In the genomic region with DNA sequence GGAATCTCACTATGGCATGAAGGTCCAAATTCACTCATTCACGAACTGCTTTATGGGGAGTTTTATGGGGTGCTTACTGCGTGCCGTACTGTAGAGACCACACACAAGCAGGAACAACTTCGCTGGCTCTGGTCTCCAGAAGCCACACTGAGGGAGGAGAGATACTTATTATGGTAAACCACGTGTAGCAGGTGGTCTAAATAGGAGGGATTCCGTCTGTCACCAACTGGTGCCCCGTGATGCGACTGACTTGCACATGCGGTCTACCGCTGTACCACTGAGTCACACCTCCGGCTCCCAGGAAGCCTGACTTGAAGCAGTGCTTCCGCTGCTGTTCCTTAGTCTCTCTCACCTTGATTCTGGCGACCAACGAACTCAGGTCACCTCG, we compare ENCODE assay signal across 9 mouse cellular contexts. TPM values are rescaled to one million over a fixed set of nuclear protein-coding genes. Genes with fewer than 3 reads are reported as not detected.
DNase-seq lines count a peak whose midpoint lies in the region; ATAC-seq and TF ChIP-seq lines count a peak whose summit lies in the region.
"Had no signal": no experiment of that assay in that cellular context is flagged by ENCODE, and none has a peak within 500 bp of the region (broad histone marks: within the 10 kb centered on the region; RNA-seq: fewer than 3 reads in every experiment).

No protein-coding gene starts in this region.

- peak; percentile 44 for DNase-seq in gastrocnemius, adult 2 months
- DNase-seq in gastrocnemius, postnatal 25 days = no peak
- DNase-seq in CD4-positive helper T cell, adult 2 months (ENCODE audit: low read depth, low spot score) = peak; percentile 68
- DNase-seq in spleen, adult 2 months (ENCODE audit: low read depth in 1 of 2, low spot score in 2 of 2) = peak; percentile 9 to 15
- DNase-seq in gastrocnemius, postnatal 36 days = no peak

- H3K4me1 ChIP-seq in embryonic facial prominence, embryonic 12.5 days = peaks cover 8% of the 10 kb centered on the region
- peaks cover 4% of the 10 kb centered on the region; the same call in 1 of the 2 replicates for H3K4me1 ChIP-seq in spleen, adult 2 months (ENCODE audit: control insufficient read depth, insufficient read depth, insufficient read length)

- peak overlapping the region; percentile 98 for H3K4me3 ChIP-seq in gastrocnemius, adult 2 months
- peak overlapping the region; percentile 75 for H3K4me3 ChIP-seq in embryonic facial prominence, embryonic 12.5 days
- peak overlapping the region; percentile 44 for H3K4me3 ChIP-seq in macrophage (ENCODE audit: inconsistent target)
- H3K4me3 ChIP-seq in spleen, adult 2 months (ENCODE audit: extremely low read depth, insufficient read depth, insufficient read length) = peak overlapping the region; percentile 67

- ATAC-seq in embryonic facial prominence, embryonic 12.5 days (ENCODE audit: insufficient number of reproducible peaks, insufficient read depth, low FRiP score, low TSS enrichment) = no peak
- peak; percentile 69 for ATAC-seq in inflammation-experienced regulatory T-cells, adult 6 months

- intact Hi-C loops in gastrocnemius, adult 2 months (cut with DNase I) = loop anchor here (2.0 kb wide), 1 partner anchor 84 kb away; the partner anchor contains the start of gene Nhlrc1
- intact Hi-C loops in gastrocnemius, postnatal 36 days (cut with DNase I) = loop anchor here (2.0 kb wide), 1 partner anchor 84 kb away; the partner anchor contains the start of gene Nhlrc1

- H3K27ac ChIP-seq in gastrocnemius, adult 2 months = peak overlapping the region; percentile 100
- peak overlapping the region; percentile 97; the same call in 1 of the 2 replicates for H3K27ac ChIP-seq in embryonic facial prominence, embryonic 12.5 days
- peak overlapping the region; percentile 69 for H3K27ac ChIP-seq in macrophage
- H3K27ac ChIP-seq in spleen, adult 2 months (ENCODE audit: insufficient read depth, low read length) = no peak overlapping the region

- peaks cover 33% of the 10 kb centered on the region for H3K79me2 ChIP-seq in macrophage (ENCODE audit: inconsistent target)

- peak overlapping the region; percentile 88; the same call in 1 of the 2 replicates for H3K9ac ChIP-seq in embryonic facial prominence, embryonic 12.5 days

- no peaks in the 10 kb centered on the region for H3K36me3 ChIP-seq in embryonic facial prominence, embryonic 12.5 days
- H3K36me3 ChIP-seq in macrophage (ENCODE audit: inconsistent target) = no peaks in the 10 kb centered on the region
- no peaks in the 10 kb centered on the region for H3K36me3 ChIP-seq in spleen, adult 2 months (ENCODE audit: control insufficient read depth, insufficient read depth, low read length)

- no peaks in the 10 kb centered on the region for H3K9me3 ChIP-seq in embryonic facial prominence, embryonic 12.5 days

- TF ChIP-seq POLR2A in spleen, adult 2 months (IDR thresholded peaks at IDR 0.05; ENCODE audit: low read depth, low read length) = no peak

- peak overlapping the region; percentile 78 for H3K4me2 ChIP-seq in embryonic facial prominence, embryonic 12.5 days (replicated peaks)

- WGBS in embryonic facial prominence, embryonic 12.5 days = 2% methylated on average over 15 of the region's 15 CpGs
- WGBS in macrophage (ENCODE audit: missing documents) = 1% methylated on average over 15 of the region's 15 CpGs
- 2% methylated on average over 15 of the region's 15 CpGs for WGBS in spleen, adult 2 months

- no peaks in the 10 kb centered on the region for H3K27me3 ChIP-seq in embryonic facial prominence, embryonic 12.5 days
- H3K27me3 ChIP-seq in spleen, adult 2 months (ENCODE audit: control insufficient read depth, insufficient read depth, low read length) = no peaks in the 10 kb centered on the region
- H3K27me3 ChIP-seq: Patski had no signal

- no peak for TF ChIP-seq CTCF in gastrocnemius, adult 2 months (IDR thresholded peaks at IDR 0.05)
- TF ChIP-seq CTCF in spleen, adult 2 months (IDR thresholded peaks at IDR 0.05; ENCODE audit: extremely low read depth, insufficient read depth, insufficient read length, insufficient replicate concordance) = no peak

RNA-seq across cellular contexts. Expression of gene Kif13a, which starts 1.0 kb away (rescaled TPM):
- total RNA-seq in gastrocnemius, adult 2 months (2021) = 10 to 100 TPM; 90.6 to 92.3 TPM
- total RNA-seq in gastrocnemius, postnatal 25 days (2021) = 10 to 100 TPM; 66.5 to 70.1 TPM
- 22.9 and 27.8 TPM in 2 replicates for polyA plus RNA-seq in embryonic facial prominence, embryonic 12.5 days (2016; fragmentation: Nextera tagmentation; extraction: Ambion mirVana)
- polyA plus RNA-seq in inflammation-experienced regulatory T-cells, adult 6 months (2017; shearing (Covaris generic)) = 1 to 10 TPM; 4.1 to 9.6 (median 6.5) TPM
- 100 to 1,000 TPM in 3 of 26 experiments, 10 to 100 TPM in 23; 17.3 to 115 (median 54.7) TPM for total RNA-seq in macrophage (2018; cell fraction: chromatin; rRNA removed)
- 10 to 100 TPM; 12.8 to 30.4 (median 19.6) TPM for total RNA-seq in macrophage (2018; cell fraction: cytosol; rRNA removed)
- 10 to 100 TPM; 13.3 to 57.2 (median 30.5) TPM for total RNA-seq in macrophage (2018; cell fraction: nucleus; rRNA removed)
- polyA plus RNA-seq in macrophage (2018) = 14.0 to 19.7 TPM (median 18.0 TPM) in 3 replicates
- polyA plus RNA-seq in spleen, adult 2 months (2012; rRNA removed) = 5.6 and 6.1 TPM in 2 replicates
- total RNA-seq in gastrocnemius, postnatal 36 days (2021) = 10 to 100 TPM; 73.1 to 81.3 TPM

Comparison
In these comparisons a context has a peak if more than half of its experiments do, and no peak if none do; other contexts are left out.
1. DNase-seq: peak in gastrocnemius, adult 2 months (single experiment), CD4-positive helper T cell, adult 2 months (single experiment) and spleen, adult 2 months (2 of 2); none in gastrocnemius, postnatal 25 days (single experiment) and gastrocnemius, postnatal 36 days (0 of 2).
2. H3K4me3 ChIP-seq: peak in every context shown above with its lines; median percentile 98 in gastrocnemius, adult 2 months; 75 in embryonic facial prominence, embryonic 12.5 days; 67 in spleen, adult 2 months; 44 in macrophage.